Mouse (Mus musculus): ENCODE measurements at regions not wholly inside any gene's neighbourhood (a gene's known extent, or its start where the extent isn't known, plus 50 kb on each side); places are given as distances from the start of the nearest gene placed in this dataset.

GRCm38 (mm10) chr14:36774349-36774748 is 194.2 kb downstream of the Ccser2 start:
- TF ChIP-seq CTCF (IDR thresholded peaks at IDR 0.05; ENCODE audit: control insufficient read depth, insufficient read depth, insufficient replicate concordance, low read depth, low read length) (no peak), POLR2A (IDR thresholded peaks at IDR 0.05; ENCODE audit: control insufficient read depth, low read depth, low read length) (no peak)

All from testis, adult 2 months (tissue).